Mouse (Mus musculus): ENCODE results near the gene Susd6.
"Not testable (repeated sequence)": the region's sequence is repeated elsewhere in the genome, so short reads cannot be mapped to it uniquely, and the experiment has no call there.

Gene Susd6

GRCm38 (mm10) chr12:80812510-80812820 is 22.2 kb downstream of the Susd6 start:
- DNase-seq (ENCODE audit: low read depth, low spot score) = no peak

- no peak for DNase-seq (ENCODE audit: low read depth, low spot score)
These were observed 23.1 kb downstream of the Susd6 start for GRCm38 (mm10) chr12:80813456-80813855.

- DNase-seq (ENCODE audit: low read depth, low spot score) = no peak
These were observed 23.6 kb downstream of the Susd6 start for GRCm38 (mm10) chr12:80813872-80814271.

- DNase-seq (ENCODE audit: low read depth, low spot score) = no peak
These were observed 24.2 kb downstream of the Susd6 start for GRCm38 (mm10) chr12:80814529-80814928.

- DNase-seq (ENCODE audit: low read depth, low spot score) = no peak
These were observed 25.0 kb downstream of the Susd6 start for GRCm38 (mm10) chr12:80815298-80815697.

DNA sequence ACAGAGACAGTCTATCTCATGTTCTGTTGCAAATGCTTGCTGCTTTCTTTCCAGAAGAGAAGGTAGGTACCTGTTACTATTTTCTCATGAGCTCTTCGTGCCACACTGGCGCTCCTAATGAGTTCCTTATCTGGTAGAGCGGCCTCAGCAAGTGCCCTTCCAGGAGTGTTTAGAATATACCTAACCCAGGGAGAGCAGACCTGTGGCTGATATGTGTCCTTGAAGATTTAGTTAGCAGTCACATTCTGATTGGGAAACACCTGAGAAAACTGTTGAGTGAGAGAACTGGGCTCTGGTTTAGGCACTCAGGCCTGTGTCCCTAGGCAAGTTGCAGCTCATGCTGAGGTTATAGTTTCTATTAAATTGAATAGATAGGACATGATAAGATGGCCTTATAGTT is 25.6 kb downstream of the Susd6 start:
- no peak for DNase-seq (ENCODE audit: low read depth, low spot score)

GRCm38 (mm10) chr12:80816380-80817086 is 26.2 kb downstream of the Susd6 start:
- DNase-seq (ENCODE audit: low read depth, low spot score) = no peak

- no peak for DNase-seq (ENCODE audit: low read depth, low spot score)
These were observed 27.5 kb downstream of the Susd6 start for GRCm38 (mm10) chr12:80817697-80818235.

- not testable (repeated sequence) for DNase-seq (ENCODE audit: low read depth, low spot score)
These were observed 28.7 kb downstream of the Susd6 start for GRCm38 (mm10) chr12:80819020-80819419.

DNA sequence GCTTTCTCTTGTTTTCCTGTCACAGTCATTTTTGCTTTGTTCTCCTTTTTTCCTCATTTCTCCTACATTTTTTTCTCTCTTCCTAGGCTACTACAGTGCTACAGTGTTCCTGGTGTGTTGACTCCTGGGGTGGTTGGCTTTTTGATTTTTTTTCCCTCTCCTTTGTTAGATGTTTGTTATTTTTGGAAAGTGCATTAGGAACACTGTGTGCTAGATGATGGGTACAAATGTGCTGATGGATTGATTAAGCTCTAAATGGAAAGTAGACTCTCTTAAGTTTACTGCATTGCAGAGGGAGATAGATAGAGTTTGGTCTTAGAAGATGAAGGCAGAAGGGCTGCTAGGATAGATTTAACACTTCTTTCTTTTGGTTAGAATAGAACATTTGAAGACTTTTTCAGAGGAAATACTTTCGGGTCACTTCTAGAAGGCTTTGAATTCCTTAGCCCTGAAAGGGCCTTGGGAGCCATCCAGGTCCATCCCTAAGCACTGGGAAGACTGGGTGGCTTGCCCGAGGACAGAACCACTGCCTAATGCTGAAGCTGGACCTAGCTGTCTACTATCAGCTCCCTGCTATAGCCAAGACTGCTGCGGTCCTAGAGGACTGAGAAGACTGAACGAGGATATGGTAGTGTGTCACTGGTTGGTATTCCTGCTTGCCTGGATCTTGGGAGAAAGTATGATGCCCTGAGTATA is 31.1 kb downstream of the Susd6 start:
- no peak for DNase-seq (ENCODE audit: low read depth, low spot score)

- no peak for DNase-seq (ENCODE audit: low read depth, low spot score)
These were observed 32.2 kb downstream of the Susd6 start for GRCm38 (mm10) chr12:80822533-80822932.

DNA sequence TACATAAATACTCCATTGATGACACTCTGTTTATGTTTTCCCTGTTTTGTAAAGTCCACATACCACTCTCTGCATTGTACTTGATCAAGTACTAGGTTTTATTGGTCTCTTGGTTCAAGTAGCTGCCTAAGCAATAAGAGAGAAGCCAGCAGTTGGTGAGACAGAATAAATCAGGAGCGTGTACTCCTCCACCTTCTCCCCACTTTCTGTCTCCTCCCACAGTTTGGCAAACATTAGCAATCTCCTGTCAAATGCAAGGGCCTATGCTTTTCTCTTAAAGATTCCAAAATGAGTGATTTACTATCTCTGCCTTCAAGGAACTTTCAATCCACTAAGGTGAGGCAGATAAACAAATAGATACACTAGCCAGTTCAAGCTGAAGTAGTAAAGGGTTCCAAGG is 33.9 kb downstream of the Susd6 start:
- no peak for DNase-seq (ENCODE audit: low read depth, low spot score)

GRCm38 (mm10) chr12:80826423-80826822 is 36.1 kb downstream of the Susd6 start:
- no peak for DNase-seq (ENCODE audit: low read depth, low spot score)

GRCm38 (mm10) chr12:80827464-80828015 is 37.2 kb downstream of the Susd6 start:
- DNase-seq (ENCODE audit: low read depth, low spot score) = no peak

DNA sequence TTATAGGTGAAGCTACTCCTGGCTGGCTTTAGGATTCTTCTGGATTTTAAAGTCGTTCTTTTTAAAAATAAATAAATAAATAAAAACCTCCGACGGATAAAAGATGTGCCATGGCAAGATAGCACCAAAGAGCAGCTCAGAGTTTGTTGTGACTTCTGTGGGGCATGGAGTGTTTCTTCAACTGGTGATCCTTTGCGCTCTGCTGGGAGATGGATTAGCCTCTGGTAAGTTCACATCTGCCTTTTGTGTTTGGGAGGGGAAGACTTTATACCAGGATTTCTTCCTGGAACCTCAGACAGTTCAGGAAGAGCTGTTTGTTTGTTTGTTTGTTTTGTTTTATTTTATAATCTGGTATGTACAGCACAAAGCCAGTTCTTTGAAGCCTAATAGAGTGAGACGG is 37.7 kb downstream of the Susd6 start:
- DNase-seq (ENCODE audit: low read depth, low spot score) = no peak

DNA sequence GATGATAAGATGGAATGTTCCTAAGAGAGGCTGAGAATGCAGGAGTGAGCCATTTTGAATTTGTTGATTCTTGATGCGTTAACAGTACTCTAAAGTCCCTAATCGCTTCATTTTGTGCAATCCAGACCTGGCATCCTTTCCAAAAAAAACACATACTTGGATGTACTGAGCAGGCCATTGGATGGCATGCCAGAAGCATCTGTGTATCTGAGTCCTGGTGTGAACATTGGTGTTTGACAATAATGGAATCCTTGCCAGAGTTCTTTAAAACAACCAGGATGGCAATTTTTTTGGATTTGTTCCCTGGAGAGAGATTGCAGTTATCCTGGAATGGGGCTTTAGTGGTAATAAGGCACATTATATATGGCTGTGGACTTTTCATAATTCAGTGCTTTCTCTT is 38.6 kb downstream of the Susd6 start:
- DNase-seq (ENCODE audit: low read depth, low spot score) = no peak

- no peak for DNase-seq (ENCODE audit: low read depth, low spot score)
These were observed 39.9 kb downstream of the Susd6 start for GRCm38 (mm10) chr12:80830211-80830610.

GRCm38 (mm10) chr12:80830820-80831219 is 40.5 kb downstream of the Susd6 start:
- DNase-seq (ENCODE audit: low read depth, low spot score) = no peak

DNA sequence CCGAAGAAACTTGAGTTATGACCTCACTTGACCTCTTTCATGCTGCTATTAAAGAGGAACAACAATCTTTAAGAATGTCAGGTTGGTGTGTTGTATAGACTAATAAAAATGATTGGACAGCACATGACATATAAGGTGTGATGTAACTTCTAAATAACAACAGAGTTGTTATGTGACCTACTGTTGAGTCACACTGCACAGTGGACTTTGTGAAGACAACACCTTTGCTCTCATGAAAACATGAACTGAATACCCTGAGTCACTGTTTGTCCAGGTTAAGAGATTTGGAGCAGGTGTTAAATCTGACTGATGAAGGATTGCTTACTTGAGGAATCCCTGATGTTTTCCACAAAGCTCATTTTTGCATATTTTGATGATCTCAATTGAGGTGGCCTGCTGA is 42.0 kb downstream of the Susd6 start:
- no peak for DNase-seq (ENCODE audit: low read depth, low spot score)

DNA sequence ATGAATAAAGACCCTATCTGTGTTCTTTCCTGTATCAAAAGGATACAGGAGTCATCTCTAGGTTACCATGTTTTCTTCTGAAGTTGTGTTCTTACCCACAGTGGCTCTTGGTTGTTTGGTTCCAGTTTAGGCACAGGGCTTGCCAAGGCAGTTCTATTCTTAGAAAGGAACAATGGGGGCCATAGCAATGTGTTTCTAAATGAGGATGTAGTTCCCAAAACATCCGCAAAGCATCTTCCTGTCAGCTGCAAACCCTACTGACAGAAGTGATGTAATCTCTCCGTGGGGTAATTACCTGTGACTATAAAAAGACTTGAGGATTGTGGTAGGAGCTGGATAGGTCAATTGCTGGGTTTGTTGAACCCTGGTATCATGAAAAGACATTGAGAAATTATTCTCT is 43.2 kb downstream of the Susd6 start:
- DNase-seq (ENCODE audit: low read depth, low spot score) = no peak

- DNase-seq (ENCODE audit: low read depth, low spot score) = no peak
These were observed 44.0 kb downstream of the Susd6 start for GRCm38 (mm10) chr12:80834156-80834900.

DNA sequence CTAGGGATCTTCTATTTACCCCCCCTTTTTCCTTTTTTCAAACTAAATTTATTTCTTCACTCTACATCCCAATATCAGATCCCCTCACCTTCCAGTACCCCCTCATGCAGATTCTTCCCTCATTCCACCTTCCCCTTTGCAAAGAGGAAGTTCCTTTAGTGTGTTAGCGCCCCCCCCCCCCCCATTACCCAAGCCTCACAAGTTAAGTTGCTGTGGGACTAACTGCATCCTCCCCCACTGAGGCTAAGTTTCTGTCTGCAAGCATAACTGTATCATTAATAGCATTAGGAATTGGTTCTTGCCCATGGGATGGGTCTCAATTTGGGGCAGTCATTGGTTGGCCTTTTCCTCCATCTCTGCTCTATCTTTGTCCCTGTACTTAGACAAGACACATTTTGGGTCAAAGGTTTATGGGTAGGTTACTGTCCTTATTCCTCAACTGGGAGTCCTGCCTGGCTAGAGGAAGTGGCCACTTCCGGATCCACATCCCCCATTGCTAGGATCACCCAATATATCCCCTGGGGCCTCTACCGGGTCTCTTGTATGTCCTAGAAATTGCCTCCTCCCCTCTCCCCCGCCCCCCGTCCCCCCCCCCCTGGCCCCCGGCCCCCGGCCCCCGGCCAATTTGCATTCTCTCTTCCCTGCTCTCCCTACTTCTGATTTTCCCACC is 44.7 kb downstream of the Susd6 start:
- no peak for DNase-seq (ENCODE audit: low read depth, low spot score)
